Mouse (Mus musculus): ENCODE measurements around the gene Acbd6. TPM values are rescaled to one million over a fixed set of nuclear protein-coding genes. Genes with fewer than 3 reads are reported as not detected.

Acbd6 gene
- polyA plus RNA-seq, 1 experiment, result 84.2 TPM

DNA sequence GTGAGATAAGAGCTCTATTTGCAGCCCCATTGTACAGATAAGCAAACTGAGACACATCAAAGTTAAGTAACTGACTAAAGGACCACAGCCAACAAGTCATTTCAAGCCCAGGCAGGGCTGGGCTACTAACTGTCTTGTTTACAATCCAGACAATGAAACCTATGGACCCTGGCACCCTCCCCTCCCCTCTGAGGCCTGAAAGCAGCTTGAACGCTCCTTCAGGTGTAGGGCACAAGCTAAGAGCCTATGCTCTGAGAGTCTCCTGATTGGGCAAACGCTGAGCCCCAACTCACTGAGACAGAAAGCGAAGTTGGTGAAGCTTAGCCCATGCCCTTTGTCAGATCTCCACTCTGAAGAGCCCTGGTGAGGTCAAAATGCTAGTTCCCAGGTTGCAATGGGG lies 166.4 kb downstream of the Acbd6 start:
- TF ChIP-seq CTCF (IDR thresholded peaks at IDR 0.05; ENCODE audit: extremely low read depth, insufficient read depth, low read length), result no peak
- TF ChIP-seq POLR2A (IDR thresholded peaks at IDR 0.05; ENCODE audit: extremely low read depth, insufficient read depth, low read length), result no peak
- H3K27ac ChIP-seq (ENCODE audit: insufficient read depth, low read length), result no peak overlapping the region
- no peaks in the 10 kb centered on the region for H3K4me1 ChIP-seq (ENCODE audit: control insufficient read depth, insufficient read depth, low read length)
- no peak overlapping the region for H3K4me3 ChIP-seq (ENCODE audit: insufficient read depth, low read length)

DNA sequence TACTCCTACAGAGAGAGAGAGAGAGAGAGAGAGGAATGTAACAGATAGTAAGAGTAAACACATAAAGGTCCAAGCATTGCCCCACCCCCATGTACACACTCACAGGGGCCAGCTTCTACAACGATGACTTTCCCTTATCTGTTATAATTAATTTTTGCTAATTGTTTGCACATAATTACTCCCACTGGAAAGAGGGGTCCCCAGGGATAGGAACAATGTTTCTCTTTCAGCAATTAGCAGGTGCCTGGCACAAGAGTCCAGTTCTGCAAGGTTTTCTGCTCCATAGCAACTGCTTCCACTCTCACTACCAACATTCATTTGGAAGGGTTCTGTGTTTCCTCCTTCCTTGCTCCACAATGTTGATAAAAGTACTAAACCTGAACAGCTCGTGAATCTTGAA lies 168.0 kb downstream of the Acbd6 start:
- no peak for TF ChIP-seq CTCF (IDR thresholded peaks at IDR 0.05; ENCODE audit: extremely low read depth, insufficient read depth, low read length)
- no peak for TF ChIP-seq POLR2A (IDR thresholded peaks at IDR 0.05; ENCODE audit: extremely low read depth, insufficient read depth, low read length)
- Histone ChIP-seq H3K27ac (ENCODE audit: insufficient read depth, low read length) (no peak overlapping the region), H3K4me1 (ENCODE audit: control insufficient read depth, insufficient read depth, low read length) (no peaks in the 10 kb centered on the region), H3K4me3 (ENCODE audit: insufficient read depth, low read length) (no peak overlapping the region)

DNA sequence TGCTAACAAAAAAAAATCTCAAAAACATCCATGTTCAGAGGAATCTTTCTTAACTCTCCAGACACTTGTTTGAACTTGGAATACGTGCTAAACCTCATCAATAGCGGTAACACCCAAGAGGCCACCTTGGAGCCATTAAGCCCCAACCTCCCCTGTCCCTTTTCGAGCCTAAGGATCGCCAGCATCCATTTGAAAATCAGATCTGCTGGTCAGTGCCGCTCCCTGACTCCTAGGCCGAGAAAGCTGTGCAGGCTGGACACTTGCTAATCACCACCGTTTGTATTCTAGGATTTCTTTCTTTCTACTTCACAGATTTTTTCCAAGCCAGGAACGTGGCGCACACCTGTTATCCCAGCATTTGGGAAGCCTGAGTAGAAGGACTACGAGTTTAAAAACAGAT lies 169.9 kb downstream of the Acbd6 start:
- Histone ChIP-seq H3K4me3 (ENCODE audit: insufficient read depth, low read length) (no peak overlapping the region), H3K27ac (ENCODE audit: insufficient read depth, low read length) (no peak overlapping the region), H3K4me1 (ENCODE audit: control insufficient read depth, insufficient read depth, low read length) (no peaks in the 10 kb centered on the region)
- TF ChIP-seq POLR2A (IDR thresholded peaks at IDR 0.05; ENCODE audit: extremely low read depth, insufficient read depth, low read length) (no peak), CTCF (IDR thresholded peaks at IDR 0.05; ENCODE audit: extremely low read depth, insufficient read depth, low read length) (no peak)

- no peak overlapping the region for H3K27ac ChIP-seq (ENCODE audit: insufficient read depth, low read length)
- TF ChIP-seq CTCF (IDR thresholded peaks at IDR 0.05; ENCODE audit: extremely low read depth, insufficient read depth, low read length), result no peak
- no peak for TF ChIP-seq POLR2A (IDR thresholded peaks at IDR 0.05; ENCODE audit: extremely low read depth, insufficient read depth, low read length)
- no peak overlapping the region for H3K4me3 ChIP-seq (ENCODE audit: insufficient read depth, low read length)
- H3K4me1 ChIP-seq (ENCODE audit: control insufficient read depth, insufficient read depth, low read length), result no peaks in the 10 kb centered on the region
Observed at GRCm38 (mm10) chr1:155729113-155729795, 171.3 kb downstream of the Acbd6 start.

GRCm38 (mm10) chr1:155731156-155731555 lies 173.2 kb downstream of the Acbd6 start:
- TF ChIP-seq POLR2A (IDR thresholded peaks at IDR 0.05; ENCODE audit: extremely low read depth, insufficient read depth, low read length) (no peak), CTCF (IDR thresholded peaks at IDR 0.05; ENCODE audit: extremely low read depth, insufficient read depth, low read length) (no peak)
- Histone ChIP-seq H3K4me3 (ENCODE audit: insufficient read depth, low read length) (no peak overlapping the region), H3K27ac (ENCODE audit: insufficient read depth, low read length) (no peak overlapping the region), H3K4me1 (ENCODE audit: control insufficient read depth, insufficient read depth, low read length) (no peaks in the 10 kb centered on the region)

- no peak for TF ChIP-seq CTCF (IDR thresholded peaks at IDR 0.05; ENCODE audit: extremely low read depth, insufficient read depth, low read length)
- Histone ChIP-seq H3K27ac (ENCODE audit: insufficient read depth, low read length) (no peak overlapping the region), H3K4me3 (ENCODE audit: insufficient read depth, low read length) (no peak overlapping the region), H3K4me1 (ENCODE audit: control insufficient read depth, insufficient read depth, low read length) (no peaks in the 10 kb centered on the region)
Observed at GRCm38 (mm10) chr1:155736096-155736825, 178.3 kb downstream of the Acbd6 start.

- Histone ChIP-seq H3K4me3 (ENCODE audit: insufficient read depth, low read length) (no peak overlapping the region), H3K27ac (ENCODE audit: insufficient read depth, low read length) (no peak overlapping the region), H3K4me1 (ENCODE audit: control insufficient read depth, insufficient read depth, low read length) (no peaks in the 10 kb centered on the region)
- no peak for TF ChIP-seq CTCF (IDR thresholded peaks at IDR 0.05; ENCODE audit: extremely low read depth, insufficient read depth, low read length)
- TF ChIP-seq POLR2A (IDR thresholded peaks at IDR 0.05; ENCODE audit: extremely low read depth, insufficient read depth, low read length), result no peak
Observed at GRCm38 (mm10) chr1:155737017-155737808, 179.3 kb downstream of the Acbd6 start.

DNA sequence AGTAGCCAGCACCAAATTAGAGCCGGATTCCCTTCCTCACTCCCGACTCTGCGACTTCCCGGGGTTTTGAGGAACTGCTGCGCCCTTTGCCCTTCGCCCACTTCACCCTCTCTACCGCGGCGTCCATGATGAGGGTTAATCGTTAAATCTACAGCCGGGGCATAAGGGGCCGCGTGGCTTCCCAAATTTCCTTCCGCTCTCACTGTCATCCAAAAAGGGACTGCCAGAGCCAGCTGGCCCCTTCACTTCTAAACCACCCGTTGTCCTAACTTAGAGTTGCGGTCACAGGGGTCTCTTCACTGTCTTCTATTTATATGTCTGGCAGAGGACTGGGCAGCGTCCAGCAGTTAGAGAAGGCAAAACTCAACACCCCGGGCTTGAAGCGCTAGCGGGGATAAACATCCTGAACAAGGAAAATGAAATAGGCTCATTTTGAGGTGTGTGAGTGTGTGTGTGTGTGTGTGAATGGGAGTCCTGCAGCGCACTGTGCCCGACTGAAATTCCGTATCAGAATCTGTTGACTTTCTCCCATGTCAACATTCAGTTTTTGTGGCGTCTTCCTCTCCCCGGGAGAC lies 180.0 kb downstream of the Acbd6 start:
- Histone ChIP-seq H3K4me1 (ENCODE audit: control insufficient read depth, insufficient read depth, low read length) (no peaks in the 10 kb centered on the region), H3K27ac (ENCODE audit: insufficient read depth, low read length) (no peak overlapping the region), H3K4me3 (ENCODE audit: insufficient read depth, low read length) (no peak overlapping the region)
- TF ChIP-seq CTCF (IDR thresholded peaks at IDR 0.05; ENCODE audit: extremely low read depth, insufficient read depth, low read length), result no peak
- TF ChIP-seq POLR2A (IDR thresholded peaks at IDR 0.05; ENCODE audit: extremely low read depth, insufficient read depth, low read length), result no peak

Other genes starting within 250 kb of the Acbd6 start
- 37.6 and 37.9 TPM in 2 replicates for gene Xpr1, start 140.7 kb upstream of the Acbd6 start, polyA plus RNA-seq (2012; rRNA removed)
- 0.02 TPM in 1 of 2 replicates, not detected in the other for gene Lhx4, start 193.6 kb downstream of the Acbd6 start, polyA plus RNA-seq (2012; rRNA removed)